Mouse (Mus musculus): ENCODE results near the gene Atg4c. TPM values are rescaled to one million over a fixed set of nuclear protein-coding genes. Genes with fewer than 3 reads are reported as not detected.

Atg4c gene
- total and polyA plus RNA-seq, 2 experiments from 2014 or later = 6.2 to 15.2 TPM

DNA sequence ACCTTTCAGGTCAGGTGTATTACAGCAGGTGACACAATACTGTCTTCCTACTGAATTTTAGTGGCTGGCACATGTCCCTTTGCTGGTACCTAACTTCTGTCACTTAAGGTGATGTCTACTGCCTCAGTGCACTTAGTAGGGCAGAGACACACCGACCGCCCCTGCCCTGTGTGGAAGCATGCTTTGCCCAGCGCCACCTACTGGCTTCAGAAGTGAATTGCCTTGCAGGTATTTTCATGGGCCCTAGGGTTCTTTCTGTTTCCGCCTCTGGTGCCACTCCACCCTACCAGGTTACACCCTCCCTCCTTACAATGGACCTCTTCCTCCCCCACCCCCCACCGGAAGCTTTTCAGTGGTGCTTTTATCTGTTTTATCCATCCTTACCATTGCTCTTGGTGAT lies 47.9 kb downstream of the Atg4c start:
- Histone ChIP-seq H3K4me1 (ENCODE audit: control insufficient read depth, insufficient read depth) (no peaks in the 10 kb centered on the region), H3K27ac (ENCODE audit: low read depth) (no peak overlapping the region), H3K4me2 (ENCODE audit: low read depth, low read length) (no peak overlapping the region), H3K36me3 (replicated peaks; ENCODE audit: control insufficient read depth, insufficient read depth, low read length) (0 out of 2 replicates have a peak, but pooled peaks cover 6% of the 10 kb centered on the region), H3K4me3 (ENCODE audit: low read depth, low read length) (no peak overlapping the region), H3K9ac (replicated peaks; ENCODE audit: low read depth, low read length) (no peak overlapping the region), H3K27me3 (ENCODE audit: control insufficient read depth, insufficient read depth, low read length) (no peaks in the 10 kb centered on the region), H3K9me3 (replicated peaks; ENCODE audit: control insufficient read depth, low read length) (no peaks in the 10 kb centered on the region)
- no peak for ATAC-seq (ENCODE audit: insufficient read depth, low read depth)
- WGBS = 46% methylated on average over 5 of the region's 5 CpGs
- no peak for TF ChIP-seq EP300 (IDR thresholded peaks at IDR 0.05; ENCODE audit: low read depth)
- no peak for TF ChIP-seq CTCF (IDR thresholded peaks at IDR 0.05; ENCODE audit: low read depth)
- DNase-seq (ENCODE audit: low spot score) = no peak

GRCm38 (mm10) chr4:99249358-99249757 lies 55.6 kb downstream of the Atg4c start:
- WGBS = 91% methylated on average over 3 of the region's 3 CpGs
- no peak overlapping the region for H3K9ac ChIP-seq (replicated peaks; ENCODE audit: low read depth, low read length)

DNA sequence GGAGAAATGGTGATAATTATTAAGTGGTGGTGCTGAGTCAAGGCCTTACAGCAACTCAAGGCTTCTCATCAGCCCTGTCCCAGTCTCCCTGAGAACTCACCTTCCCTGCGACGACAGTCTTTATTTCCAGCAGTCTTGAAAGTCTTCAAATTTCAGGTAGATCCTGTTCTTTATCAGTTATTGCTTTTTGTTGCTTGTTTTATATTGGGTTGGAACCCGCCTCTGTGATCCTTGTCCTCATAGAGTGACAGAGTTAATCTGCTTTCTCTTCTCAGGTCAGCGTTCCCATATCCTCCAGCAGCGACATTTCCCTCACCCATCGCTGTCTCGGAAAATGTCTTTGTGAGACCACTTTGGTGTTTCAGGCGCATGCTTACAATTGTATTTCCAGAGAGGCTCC lies 56.1 kb downstream of the Atg4c start:
- no peak overlapping the region for H3K9ac ChIP-seq (replicated peaks; ENCODE audit: low read depth, low read length)
- TF ChIP-seq EP300 (IDR thresholded peaks at IDR 0.05; ENCODE audit: low read depth) (no peak), CTCF (IDR thresholded peaks at IDR 0.05; ENCODE audit: low read depth) (no peak)
- H3K4me1 ChIP-seq (ENCODE audit: control insufficient read depth, insufficient read depth) = no peaks in the 10 kb centered on the region
- ATAC-seq (ENCODE audit: insufficient read depth, low read depth) = no peak
- no peaks in the 10 kb centered on the region for H3K27me3 ChIP-seq (ENCODE audit: control insufficient read depth, insufficient read depth, low read length)
- no peaks in the 10 kb centered on the region for H3K36me3 ChIP-seq (replicated peaks; ENCODE audit: control insufficient read depth, insufficient read depth, low read length)
- H3K9me3 ChIP-seq (replicated peaks; ENCODE audit: control insufficient read depth, low read length) = no peaks in the 10 kb centered on the region
- H3K4me2 ChIP-seq (ENCODE audit: low read depth, low read length) = no peak overlapping the region
- H3K27ac ChIP-seq (ENCODE audit: low read depth) = no peak overlapping the region
- WGBS = 89% methylated on average over 8 of the region's 8 CpGs
- no peak for DNase-seq (ENCODE audit: low spot score)
- H3K4me3 ChIP-seq (ENCODE audit: low read depth, low read length) = no peak overlapping the region

More at GRCm38 (mm10) chr4:99249358-99249757, 55.6 kb downstream of the Atg4c start:
- Histone ChIP-seq H3K4me2 (ENCODE audit: low read depth, low read length) (no peak overlapping the region), H3K27me3 (ENCODE audit: control insufficient read depth, insufficient read depth, low read length) (no peaks in the 10 kb centered on the region), H3K27ac (ENCODE audit: low read depth) (no peak overlapping the region), H3K4me1 (ENCODE audit: control insufficient read depth, insufficient read depth) (no peaks in the 10 kb centered on the region), H3K4me3 (ENCODE audit: low read depth, low read length) (no peak overlapping the region), H3K9me3 (replicated peaks; ENCODE audit: control insufficient read depth, low read length) (no peaks in the 10 kb centered on the region), H3K36me3 (replicated peaks; ENCODE audit: control insufficient read depth, insufficient read depth, low read length) (no peaks in the 10 kb centered on the region)
- ATAC-seq (ENCODE audit: insufficient read depth, low read depth) (no peak), DNase-seq (ENCODE audit: low spot score) (no peak)
- no peak for TF ChIP-seq EP300 (IDR thresholded peaks at IDR 0.05; ENCODE audit: low read depth)
- TF ChIP-seq CTCF (IDR thresholded peaks at IDR 0.05; ENCODE audit: low read depth) = no peak

DNA sequence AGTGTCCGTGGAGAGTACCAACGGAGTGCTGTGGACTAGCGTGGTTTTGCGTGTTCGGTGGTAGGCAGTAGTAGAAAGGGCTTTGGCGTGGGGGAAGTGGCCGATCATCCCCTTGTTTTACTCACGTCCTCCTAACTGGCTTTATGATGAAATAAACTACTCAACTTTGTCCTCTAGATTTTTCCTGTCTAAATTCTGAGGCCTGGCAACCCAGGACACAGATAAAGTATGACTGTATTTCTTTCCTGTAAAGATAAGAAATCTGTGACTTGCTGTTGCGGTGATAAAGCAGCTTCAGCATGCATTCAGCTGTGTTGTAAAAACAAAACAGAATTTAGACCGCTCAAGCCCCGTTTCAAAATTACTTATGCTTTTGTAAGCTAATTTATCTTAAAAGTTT lies 59.2 kb downstream of the Atg4c start:
- H3K4me2 ChIP-seq (ENCODE audit: low read depth, low read length) = no peak overlapping the region
- no peaks in the 10 kb centered on the region for H3K9me3 ChIP-seq (replicated peaks; ENCODE audit: control insufficient read depth, low read length)
- no peaks in the 10 kb centered on the region for H3K4me1 ChIP-seq (ENCODE audit: control insufficient read depth, insufficient read depth)
- no peak for DNase-seq (ENCODE audit: low spot score)
- TF ChIP-seq EP300 (IDR thresholded peaks at IDR 0.05; ENCODE audit: low read depth) (no peak), CTCF (IDR thresholded peaks at IDR 0.05; ENCODE audit: low read depth) (no peak)
- H3K9ac ChIP-seq (replicated peaks; ENCODE audit: low read depth, low read length) = no peak overlapping the region
- H3K4me3 ChIP-seq (ENCODE audit: low read depth, low read length) = no peak overlapping the region
- H3K27ac ChIP-seq (ENCODE audit: low read depth) = no peak overlapping the region
- WGBS = 77% methylated on average over 11 of the region's 11 CpGs
- H3K27me3 ChIP-seq (ENCODE audit: control insufficient read depth, insufficient read depth, low read length) = no peaks in the 10 kb centered on the region
- no peak for ATAC-seq (ENCODE audit: insufficient read depth, low read depth)
- no peaks in the 10 kb centered on the region; the same call in 1 of the 2 replicates for H3K36me3 ChIP-seq (replicated peaks; ENCODE audit: control insufficient read depth, insufficient read depth, low read length)

DNA sequence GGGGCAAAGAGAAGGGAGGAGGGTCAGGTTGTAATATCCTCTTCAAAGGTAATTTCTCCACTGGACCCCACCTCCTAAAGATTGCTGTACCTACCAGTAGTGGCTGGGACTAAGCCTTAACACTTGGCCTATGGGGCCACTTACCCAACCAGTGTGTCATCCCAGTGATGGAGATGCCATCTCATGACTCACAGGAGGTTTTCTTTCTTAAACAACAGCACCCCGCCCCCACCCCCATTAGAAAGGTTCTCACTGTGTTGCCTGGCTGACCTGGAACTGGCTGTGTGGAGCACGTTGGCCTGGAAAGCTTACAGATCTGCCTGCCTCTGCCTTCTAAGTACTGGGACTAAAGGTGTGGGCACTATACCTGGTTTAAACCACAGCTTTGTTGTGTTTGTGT lies 69.5 kb downstream of the Atg4c start:
- no peak for TF ChIP-seq EP300 (IDR thresholded peaks at IDR 0.05; ENCODE audit: low read depth)
- Histone ChIP-seq H3K4me3 (ENCODE audit: low read depth, low read length) (no peak overlapping the region), H3K4me1 (ENCODE audit: control insufficient read depth, insufficient read depth) (no peaks in the 10 kb centered on the region), H3K9ac (replicated peaks; ENCODE audit: low read depth, low read length) (no peak overlapping the region), H3K27ac (ENCODE audit: low read depth) (no peak overlapping the region), H3K36me3 (replicated peaks; ENCODE audit: control insufficient read depth, insufficient read depth, low read length) (0 out of 2 replicates have a peak, but pooled peaks cover 5% of the 10 kb centered on the region), H3K9me3 (replicated peaks; ENCODE audit: control insufficient read depth, low read length) (no peaks in the 10 kb centered on the region), H3K27me3 (ENCODE audit: control insufficient read depth, insufficient read depth, low read length) (no peaks in the 10 kb centered on the region), H3K4me2 (ENCODE audit: low read depth, low read length) (no peak overlapping the region)
- no peak for ATAC-seq (ENCODE audit: insufficient read depth, low read depth)
- DNase-seq (ENCODE audit: low spot score) = no peak
- 81% methylated on average over 2 of the region's 2 CpGs for WGBS

GRCm38 (mm10) chr4:99263663-99264062 lies 69.9 kb downstream of the Atg4c start:
- Histone ChIP-seq H3K27ac (ENCODE audit: low read depth) (no peak overlapping the region), H3K36me3 (replicated peaks; ENCODE audit: control insufficient read depth, insufficient read depth, low read length) (0 out of 2 replicates have a peak, but pooled peaks cover 2% of the 10 kb centered on the region), H3K9me3 (replicated peaks; ENCODE audit: control insufficient read depth, low read length) (no peaks in the 10 kb centered on the region), H3K4me1 (ENCODE audit: control insufficient read depth, insufficient read depth) (no peaks in the 10 kb centered on the region), H3K4me2 (ENCODE audit: low read depth, low read length) (no peak overlapping the region), H3K27me3 (ENCODE audit: control insufficient read depth, insufficient read depth, low read length) (no peaks in the 10 kb centered on the region), H3K4me3 (ENCODE audit: low read depth, low read length) (no peak overlapping the region), H3K9ac (replicated peaks; ENCODE audit: low read depth, low read length) (no peak overlapping the region)
- TF ChIP-seq EP300 (IDR thresholded peaks at IDR 0.05; ENCODE audit: low read depth) = no peak
- no peak for TF ChIP-seq CTCF (IDR thresholded peaks at IDR 0.05; ENCODE audit: low read depth)
- WGBS = 75% methylated on average over 11 of the region's 11 CpGs
- DNase-seq (ENCODE audit: low spot score) (no peak), ATAC-seq (ENCODE audit: insufficient read depth, low read depth) (no peak)
